Mouse (Mus musculus) liver, embryonic 16.5 days (tissue): ENCODE measurements around the gene Mical3. TPM values are rescaled to one million over a fixed set of nuclear protein-coding genes. Genes with fewer than 3 reads are reported as not detected.
A peak's percentile ranks its signal among the peaks of the same experiment; 100 is the strongest.

ENCODE experiments used
- ATAC-seq: fragments of 200-750 bp; cut with Nextera tagmentation; 2 replicates; pipeline ENCODE4 v1.8.0; 2017; ENCODE audit warnings: low read depth, mild to moderate bottlenecking, moderate number of reproducible peaks, moderate library complexity
- H3K27ac ChIP-seq: fragments of 300-500 bp; sonication (generic); 2 replicates; pipeline ENCODE4 v1.5.1; 2014; ENCODE audit warnings: mild to moderate bottlenecking, low read length
- H3K27me3 ChIP-seq: fragments of 300-500 bp; sonication (generic); 2 replicates; pipeline ENCODE4 v1.6.1; 2014; ENCODE audit warnings: low read depth, low read length, mixed read lengths; ENCODE audit not compliant: control insufficient read depth, insufficient read depth
- H3K36me3 ChIP-seq: fragments of 300-500 bp; sonication (generic); 2 replicates; pipeline ENCODE4 v1.6.1; 2014; ENCODE audit warnings: mild to moderate bottlenecking; ENCODE audit not compliant: control insufficient read depth, insufficient read depth
- H3K4me1 ChIP-seq: fragments of 300-500 bp; sonication (generic); 2 replicates; pipeline ENCODE4 v1.6.1; 2014; ENCODE audit warnings: low read depth, low read length, mixed read lengths; ENCODE audit not compliant: control insufficient read depth
- H3K4me2 ChIP-seq: fragments of 300-500 bp; sonication (generic); 2 replicates; pipeline ENCODE4 v1.6.1; 2014; ENCODE audit warnings: low read depth, low read length, mixed read lengths
- H3K4me3 ChIP-seq: fragments of 300-500 bp; sonication (generic); 2 replicates; pipeline ENCODE4 v1.5.1; 2014; ENCODE audit warnings: low read depth, mild to moderate bottlenecking, low read length
- H3K9ac ChIP-seq: fragments of 300-500 bp; sonication (generic); 2 replicates; pipeline ENCODE4 v1.6.1; 2014; ENCODE audit warnings: low read depth, low read length
- H3K9me3 ChIP-seq: fragments of 300-500 bp; sonication (generic); replicated peaks from 2 replicates; pipeline ENCODE4 v1.6.1; 2016; ENCODE audit warnings: low read length; ENCODE audit not compliant: control insufficient read depth
- WGBS: fragments of 180-500 bp; shearing (Covaris S2); extraction: QIAGEN DNeasy Blood & Tissue Kit; methylation state at CpG from one replicate; pipeline ENCODE4 v1.1.7; 2014; ENCODE audit not compliant: insufficient replicate concordance; 5-methylcytosine and 5-hydroxymethylcytosine counted together
- polyA plus RNA-seq: library from polyadenylated mRNA; unstranded; fragments of >200 nt; fragmentation: Nextera tagmentation; extraction: Ambion mirVana; gene quantifications from 2 replicates; pipeline ENCODE4 v1.2.1, GENCODE M21; 2015

Gene Mical3
- polyA plus RNA-seq, 1 experiment from 2014 or later = 9.2 TPM

GRCm38 (mm10) chr6:121099831-121100230, 31.0 kb downstream of the Mical3 start:
- WGBS = 86% methylated on average over 7 of the region's 7 CpGs
- peaks cover 3% of the 10 kb centered on the region; the same call in 1 of the 2 replicates for H3K36me3 ChIP-seq
- no peak for ATAC-seq

GRCm38 (mm10) chr6:121099228-121099608, 31.6 kb downstream of the Mical3 start:
- Histone ChIP-seq H3K9ac (no peak overlapping the region), H3K4me2 (no peak overlapping the region), H3K9me3 (no peaks in the 10 kb centered on the region), H3K27me3 (no peaks in the 10 kb centered on the region), H3K4me1 (peaks cover 80% of the 10 kb centered on the region), H3K36me3 (0 out of 2 replicates have a peak, but pooled peaks cover 3% of the 10 kb centered on the region), H3K4me3 (no peak overlapping the region), H3K27ac (no peak overlapping the region)
- 68% methylated on average over 4 of the region's 4 CpGs for WGBS
- no peak for ATAC-seq

More at GRCm38 (mm10) chr6:121099831-121100230, 31.0 kb downstream of the Mical3 start:
- Histone ChIP-seq H3K4me3 (no peak overlapping the region), H3K27ac (no peak overlapping the region), H3K4me1 (peaks cover 74% of the 10 kb centered on the region), H3K9ac (no peak overlapping the region), H3K4me2 (no peak overlapping the region), H3K9me3 (no peaks in the 10 kb centered on the region), H3K27me3 (no peaks in the 10 kb centered on the region)

DNA sequence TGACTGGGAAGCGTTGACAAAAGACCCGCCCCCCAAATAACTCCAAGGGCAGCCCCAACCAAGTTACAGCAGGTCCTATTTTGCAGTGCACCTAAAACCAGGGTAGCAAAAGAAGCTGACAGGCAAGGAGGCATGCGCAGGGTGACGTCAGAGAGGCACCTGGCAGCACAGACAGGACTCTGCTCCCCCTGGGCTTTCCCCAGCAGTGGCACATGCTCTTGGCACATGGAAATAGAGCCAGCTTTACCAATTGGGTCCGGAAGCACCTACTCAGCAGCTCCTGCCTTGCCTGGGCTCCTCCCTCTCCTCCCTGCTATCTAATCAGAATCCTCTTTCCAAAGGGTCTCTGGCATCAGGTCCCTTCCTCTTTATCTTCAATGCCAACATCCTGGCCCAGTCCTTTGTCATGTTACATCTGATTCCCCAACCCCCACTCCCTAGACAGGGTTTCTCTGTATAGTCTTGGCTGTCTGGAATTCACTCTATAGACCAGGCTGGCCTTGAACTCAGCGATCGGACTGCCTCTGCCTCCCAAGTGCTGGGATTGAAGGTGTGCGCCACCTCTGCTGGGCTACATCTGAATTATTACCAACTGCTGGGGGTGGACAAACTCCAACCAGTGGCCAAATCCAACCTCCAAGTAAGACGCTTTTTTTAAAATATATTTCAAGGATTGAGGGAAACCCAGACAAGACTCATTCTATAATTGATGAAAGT, 32.1 kb downstream of the Mical3 start:
- 0 out of 2 replicates have a peak, but pooled peaks cover 3% of the 10 kb centered on the region for H3K36me3 ChIP-seq
- no peak overlapping the region for H3K4me2 ChIP-seq
- H3K4me3 ChIP-seq = no peak overlapping the region
- no peak for ATAC-seq
- H3K27ac ChIP-seq = no peak overlapping the region
- WGBS = 53% methylated on average over 9 of the region's 9 CpGs
- H3K9me3 ChIP-seq = no peaks in the 10 kb centered on the region
- no peaks in the 10 kb centered on the region for H3K27me3 ChIP-seq
- no peak overlapping the region for H3K9ac ChIP-seq
- peaks cover 86% of the 10 kb centered on the region for H3K4me1 ChIP-seq

GRCm38 (mm10) chr6:121098109-121098508, 32.7 kb downstream of the Mical3 start:
- Histone ChIP-seq H3K27ac (no peak overlapping the region), H3K4me3 (no peak overlapping the region), H3K4me1 (peaks cover 87% of the 10 kb centered on the region), H3K36me3 (0 out of 2 replicates have a peak, but pooled peaks cover 3% of the 10 kb centered on the region), H3K9me3 (no peaks in the 10 kb centered on the region), H3K27me3 (no peaks in the 10 kb centered on the region), H3K9ac (no peak overlapping the region), H3K4me2 (no peak overlapping the region)
- ATAC-seq = no peak
- 50% methylated on average over 9 of the region's 9 CpGs for WGBS

- H3K4me2 ChIP-seq = no peak overlapping the region
- H3K36me3 ChIP-seq = no peaks in the 10 kb centered on the region
- H3K4me1 ChIP-seq = peaks cover 93% of the 10 kb centered on the region
- no peak overlapping the region for H3K9ac ChIP-seq
- 59% methylated on average over 8 of the region's 8 CpGs for WGBS
- peak overlapping the region; percentile 40 for H3K27ac ChIP-seq
- no peak overlapping the region for H3K4me3 ChIP-seq
- no peak for ATAC-seq
- H3K27me3 ChIP-seq = no peaks in the 10 kb centered on the region
- no peaks in the 10 kb centered on the region for H3K9me3 ChIP-seq
Observed at GRCm38 (mm10) chr6:121096862-121097261, 33.9 kb downstream of the Mical3 start.

DNA sequence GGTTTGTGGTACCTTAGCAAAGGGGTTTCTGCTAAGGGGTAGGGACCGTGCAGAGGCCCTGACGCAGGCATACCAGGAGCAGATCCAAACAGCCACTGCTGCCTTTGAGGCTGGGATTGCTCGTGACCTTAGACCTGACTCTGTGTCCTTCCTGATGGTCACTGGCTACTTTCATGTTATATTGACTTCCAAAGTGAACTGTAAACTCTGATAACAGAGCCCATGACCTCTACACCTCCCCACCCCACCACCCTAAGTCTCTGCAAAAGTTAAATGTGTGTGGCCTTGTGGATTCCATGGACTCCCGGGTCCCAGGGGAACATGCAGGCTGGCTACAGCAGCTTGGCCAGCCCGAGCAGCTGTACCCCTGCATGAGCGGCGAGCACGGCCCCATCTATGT, 34.4 kb downstream of the Mical3 start:
- Histone ChIP-seq H3K9ac (0 out of 2 replicates have a peak overlapping the region, but pooled peaks have one; percentile 10), H3K27me3 (no peaks in the 10 kb centered on the region), H3K27ac (peak overlapping the region; percentile 60), H3K36me3 (no peaks in the 10 kb centered on the region), H3K4me3 (no peak overlapping the region), H3K9me3 (no peaks in the 10 kb centered on the region), H3K4me2 (no peak overlapping the region; the same call in 1 of the 2 replicates), H3K4me1 (peaks cover 93% of the 10 kb centered on the region)
- ATAC-seq = peak; percentile 10
- WGBS = 70% methylated on average over 8 of the region's 8 CpGs

DNA sequence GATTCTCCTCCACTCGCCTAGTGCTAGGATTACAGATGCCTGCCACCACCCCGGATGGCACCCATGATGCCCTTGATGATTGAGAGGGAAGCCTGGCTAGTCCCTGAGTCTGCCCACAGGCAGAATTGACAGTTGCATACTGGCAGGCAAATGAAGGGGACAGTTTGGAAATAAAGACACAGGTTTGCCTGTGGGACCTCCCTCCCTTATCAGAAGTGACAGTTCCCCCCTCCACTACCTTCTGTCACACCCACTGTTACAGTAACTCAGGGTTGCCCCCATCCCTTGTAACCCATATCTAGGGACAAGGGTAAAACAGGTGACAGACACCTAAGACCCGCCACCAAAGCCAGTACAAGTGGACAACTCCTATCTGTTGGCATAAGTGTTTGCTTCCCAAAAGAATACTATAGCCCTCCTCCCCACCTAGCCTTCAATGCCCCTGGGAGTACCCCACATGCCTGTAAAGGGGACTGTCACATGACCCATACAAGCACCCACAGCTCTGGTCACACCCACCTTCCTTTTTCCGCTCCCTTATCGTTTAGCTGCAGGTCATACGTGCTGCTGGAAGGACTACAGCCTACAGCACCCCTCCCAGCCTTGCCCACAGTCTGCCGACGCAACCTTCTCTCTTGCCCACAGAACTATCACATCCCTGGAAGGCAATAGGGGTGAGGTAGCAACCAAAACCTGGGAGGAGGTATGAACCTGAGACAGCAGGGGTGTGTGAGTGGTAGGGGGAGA, 37.0 kb downstream of the Mical3 start:
- Histone ChIP-seq H3K9me3 (no peaks in the 10 kb centered on the region), H3K4me1 (peaks cover 86% of the 10 kb centered on the region)
- 22% methylated on average over 8 of the region's 8 CpGs for WGBS

GRCm38 (mm10) chr6:121090786-121091185, 40.0 kb downstream of the Mical3 start:
- peaks cover 81% of the 10 kb centered on the region for H3K4me1 ChIP-seq

More for the DNA sequence above, 37.0 kb downstream of the Mical3 start:
- no peaks in the 10 kb centered on the region for H3K27me3 ChIP-seq
- peak overlapping the region; percentile 58 for H3K9ac ChIP-seq
- H3K36me3 ChIP-seq = no peaks in the 10 kb centered on the region
- H3K4me2 ChIP-seq = peak overlapping the region; percentile 69
- peak overlapping the region; percentile 94 for H3K27ac ChIP-seq
- ATAC-seq = peak; percentile 97
- H3K4me3 ChIP-seq = peak overlapping the region; percentile 34

More at GRCm38 (mm10) chr6:121090786-121091185, 40.0 kb downstream of the Mical3 start:
- Histone ChIP-seq H3K27me3 (no peaks in the 10 kb centered on the region), H3K36me3 (no peaks in the 10 kb centered on the region), H3K4me2 (no peak overlapping the region), H3K9me3 (no peaks in the 10 kb centered on the region), H3K9ac (no peak overlapping the region), H3K27ac (no peak overlapping the region), H3K4me3 (no peak overlapping the region)
- no peak for ATAC-seq
- 81% methylated on average over 11 of the region's 11 CpGs for WGBS
